Mouse (Mus musculus) stomach, postnatal 0 days (tissue): ENCODE results near the gene Sprr2j-ps. TPM values are rescaled to one million over a fixed set of nuclear protein-coding genes. Genes with fewer than 3 reads are reported as not detected.

Experiments
- ATAC-seq: fragments of 200-750 bp; cut with Nextera tagmentation; 2 replicates; pipeline ENCODE4 v1.8.0; 2017; ENCODE audit not compliant: low FRiP score, low TSS enrichment
- DNase-seq: peaks from one replicate; pipeline ENCODE4 v3.0.0-alpha.2; 2016; ENCODE audit warnings: low spot score
- H3K27ac ChIP-seq: fragments of 300-500 bp; sonication (generic); replicated peaks from 2 replicates; pipeline ENCODE4 v1.5.1; 2014; ENCODE audit warnings: mild to moderate bottlenecking, control low read depth
- H3K27me3 ChIP-seq: fragments of 300-500 bp; sonication (generic); 2 replicates; pipeline ENCODE4 v1.6.1; 2014; ENCODE audit warnings: low read length; ENCODE audit not compliant: control insufficient read depth, insufficient read depth
- H3K36me3 ChIP-seq: fragments of 300-500 bp; sonication (generic); 2 replicates; pipeline ENCODE4 v1.6.1; 2014; ENCODE audit warnings: low read length, mixed read lengths; ENCODE audit not compliant: control insufficient read depth, insufficient read depth
- H3K4me1 ChIP-seq: fragments of 300-500 bp; sonication (generic); replicated peaks from 2 replicates; pipeline ENCODE4 v1.6.1; 2014; ENCODE audit warnings: antibody characterized with exemption; ENCODE audit not compliant: control insufficient read depth, insufficient read depth
- H3K4me2 ChIP-seq: fragments of 300-500 bp; sonication (generic); replicated peaks from 2 replicates; pipeline ENCODE4 v1.6.1; 2014; ENCODE audit warnings: low read depth, mild to moderate bottlenecking, control low read depth, moderate library complexity
- H3K4me3 ChIP-seq: fragments of 300-500 bp; sonication (generic); 2 replicates; pipeline ENCODE4 v1.5.1; 2014; ENCODE audit warnings: low read depth, low read length, control low read depth
- H3K9ac ChIP-seq: fragments of 300-500 bp; sonication (generic); 2 replicates; pipeline ENCODE4 v1.6.1; 2014; ENCODE audit warnings: mild to moderate bottlenecking, low read length, control low read depth, mixed read lengths
- H3K9me3 ChIP-seq: fragments of 300-500 bp; sonication (generic); 2 replicates; pipeline ENCODE4 v1.6.1; 2016; ENCODE audit warnings: low read length; ENCODE audit not compliant: control insufficient read depth
- CTCF ChIP-seq: IDR thresholded peaks from 2 replicates; pipeline ENCODE4 v1.5.1; 2016; ENCODE audit warnings: antibody characterized with exemption, low read depth, mild to moderate bottlenecking, moderate library complexity
- EP300 ChIP-seq: optimal IDR thresholded peaks from 2 replicates; pipeline ENCODE3; 2016; ENCODE audit warnings: antibody characterized with exemption
- WGBS: fragments of 180-500 bp; shearing (Covaris S2); extraction: QIAGEN DNeasy Blood & Tissue Kit; methylation state at CpG from one replicate; pipeline ENCODE4 v1.1.7; 2014; 5-methylcytosine and 5-hydroxymethylcytosine counted together
- polyA plus RNA-seq: library from polyadenylated mRNA; unstranded; fragments of >200 nt; fragmentation: Nextera tagmentation; extraction: Ambion mirVana; gene quantifications from 2 replicates; pipeline ENCODE4 v1.2.1, GENCODE M21; 2015

The Sprr2j-ps gene
- polyA plus RNA-seq, 1 experiment from 2014 or later = 52.2 TPM

DNA sequence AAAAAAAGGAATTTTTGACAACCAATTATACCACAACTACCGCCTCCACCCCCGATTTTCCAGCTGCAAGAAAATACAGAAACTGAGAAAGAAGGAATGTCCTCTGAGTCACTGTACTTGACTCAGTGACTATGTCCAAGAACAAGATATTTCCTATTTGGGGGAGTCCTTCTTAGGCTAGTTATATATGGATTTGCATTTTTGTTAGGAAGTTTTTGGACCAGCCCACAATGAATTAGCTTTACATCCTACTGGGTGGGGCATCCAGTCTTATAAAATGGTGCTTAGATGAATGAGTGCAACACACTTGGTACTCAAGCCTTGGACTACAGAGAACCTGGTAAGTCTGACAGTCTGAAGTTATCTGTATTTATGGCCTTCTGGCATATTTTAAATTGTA is 14.4 kb downstream of the Sprr2j-ps start, which contains the start of gene Sprr2k:
Sprr2k (plus strand) TSS at position 301 of the 400 bp plus-strand sequence.
- H3K27me3 ChIP-seq = no peaks in the 10 kb centered on the region

DNA sequence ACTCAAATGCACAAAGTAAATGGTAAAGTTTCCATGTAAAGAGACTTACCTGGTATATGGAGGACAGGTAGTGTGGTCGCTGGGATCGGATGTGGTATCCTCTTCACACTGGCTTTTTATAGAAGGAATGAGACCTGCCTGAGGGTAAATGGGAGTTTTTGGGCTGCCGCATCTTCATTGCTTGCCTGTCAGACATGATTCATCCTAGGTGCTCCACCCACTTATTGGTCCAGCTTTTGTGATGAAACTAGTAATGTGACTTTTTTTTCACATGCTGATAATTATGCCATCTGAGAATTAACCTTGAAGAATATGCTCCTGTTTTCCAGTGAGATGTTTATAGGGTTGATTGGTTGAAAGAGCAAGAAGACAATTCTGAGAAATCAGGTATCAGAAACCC is 20.8 kb downstream of the Sprr2j-ps start, which contains the start of gene Sprr1b:
Sprr1b (minus strand) TSS at position 101 of the 400 bp plus-strand sequence.
- ATAC-seq (no peak), DNase-seq (no peak)
- no peak within 1 kb of the TSS for H3K4me2 ChIP-seq
- no peaks in the 10 kb centered on the region for H3K9me3 ChIP-seq
- H3K36me3 ChIP-seq = no peaks in the 10 kb centered on the region
- TF ChIP-seq CTCF (no peak), EP300 (no peak)
- H3K9ac ChIP-seq = no peak within 1 kb of the TSS
- no peak within 1 kb of the TSS for H3K27ac ChIP-seq
- H3K4me3 ChIP-seq = no peak within 1 kb of the TSS
- 83% methylated on average over 3 of the region's 3 CpGs for WGBS
- H3K27me3 ChIP-seq = no peaks in the 10 kb centered on the region
- no peaks in the 10 kb centered on the region for H3K4me1 ChIP-seq

More for the DNA sequence above, 14.4 kb downstream of the Sprr2j-ps start, which contains the start of gene Sprr2k:
- Histone ChIP-seq H3K4me2 (no peak within 1 kb of the TSS), H3K4me1 (no peaks in the 10 kb centered on the region), H3K9ac (no peak within 1 kb of the TSS), H3K27ac (no peak within 1 kb of the TSS), H3K4me3 (no peak within 1 kb of the TSS), H3K36me3 (no peaks in the 10 kb centered on the region), H3K9me3 (no peaks in the 10 kb centered on the region)
- no peak for DNase-seq
- no peak for TF ChIP-seq EP300
- no peak for TF ChIP-seq CTCF
- ATAC-seq = no peak
- 83% methylated on average over 2 of the region's 2 CpGs for WGBS

DNA sequence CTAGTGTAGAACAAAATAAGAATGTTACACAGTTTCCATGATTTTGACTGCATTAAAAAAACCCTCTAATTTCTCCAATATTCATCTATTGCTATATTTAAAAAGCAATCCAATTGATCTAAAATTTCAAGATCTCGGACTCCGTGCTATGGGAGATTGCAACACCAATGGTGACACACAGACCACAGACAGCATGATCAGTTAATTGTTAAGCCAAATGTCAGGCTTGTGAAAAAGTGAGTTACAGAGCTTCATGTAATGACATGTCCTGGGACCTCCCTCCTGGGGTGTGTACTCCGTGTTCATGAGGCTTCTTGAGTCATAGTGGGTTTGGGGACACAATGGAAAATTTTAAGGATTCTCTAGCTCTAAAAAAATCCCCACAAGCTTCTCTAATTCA is 22.3 kb downstream of the Sprr2j-ps start:
- 75% methylated on average over 3 of the region's 3 CpGs for WGBS
- no peak for DNase-seq
- no peak overlapping the region for H3K4me2 ChIP-seq
- H3K27me3 ChIP-seq = no peaks in the 10 kb centered on the region
- TF ChIP-seq CTCF (no peak), EP300 (no peak)
- no peaks in the 10 kb centered on the region for H3K4me1 ChIP-seq
- ATAC-seq = no peak
- no peak overlapping the region for H3K27ac ChIP-seq
- no peaks in the 10 kb centered on the region for H3K9me3 ChIP-seq
- no peaks in the 10 kb centered on the region for H3K36me3 ChIP-seq
- no peak overlapping the region for H3K4me3 ChIP-seq
- H3K9ac ChIP-seq = no peak overlapping the region

DNA sequence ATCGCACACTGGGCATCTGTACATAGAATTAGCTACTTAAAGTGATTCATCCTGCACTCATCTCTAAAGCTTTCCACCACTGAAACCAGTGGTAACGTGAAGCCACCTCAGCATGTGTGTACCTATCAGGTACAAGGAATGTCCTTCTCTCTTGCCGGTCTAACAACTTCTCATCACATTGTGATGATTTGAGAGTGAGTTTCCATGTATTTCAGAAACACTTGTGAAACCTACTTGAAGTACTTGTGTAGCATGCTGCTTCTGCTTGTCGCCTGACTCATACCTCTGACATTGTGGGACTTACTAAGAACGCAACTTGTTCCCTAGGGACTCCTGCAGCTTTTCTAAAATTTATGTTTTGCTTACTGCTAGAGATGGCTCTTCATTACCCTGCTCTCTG is 37.3 kb downstream of the Sprr2j-ps start:
- H3K36me3 ChIP-seq = no peaks in the 10 kb centered on the region
- H3K27me3 ChIP-seq = no peaks in the 10 kb centered on the region
- no peak overlapping the region for H3K4me3 ChIP-seq
- no peaks in the 10 kb centered on the region for H3K9me3 ChIP-seq
- no peak for ATAC-seq
- no peak overlapping the region for H3K27ac ChIP-seq
- H3K4me2 ChIP-seq = no peak overlapping the region
- H3K4me1 ChIP-seq = no peaks in the 10 kb centered on the region
- DNase-seq = no peak
- H3K9ac ChIP-seq = no peak overlapping the region
- no peak for TF ChIP-seq EP300
- no peak for TF ChIP-seq CTCF
- 78% methylated on average over 5 of the region's 5 CpGs for WGBS

DNA sequence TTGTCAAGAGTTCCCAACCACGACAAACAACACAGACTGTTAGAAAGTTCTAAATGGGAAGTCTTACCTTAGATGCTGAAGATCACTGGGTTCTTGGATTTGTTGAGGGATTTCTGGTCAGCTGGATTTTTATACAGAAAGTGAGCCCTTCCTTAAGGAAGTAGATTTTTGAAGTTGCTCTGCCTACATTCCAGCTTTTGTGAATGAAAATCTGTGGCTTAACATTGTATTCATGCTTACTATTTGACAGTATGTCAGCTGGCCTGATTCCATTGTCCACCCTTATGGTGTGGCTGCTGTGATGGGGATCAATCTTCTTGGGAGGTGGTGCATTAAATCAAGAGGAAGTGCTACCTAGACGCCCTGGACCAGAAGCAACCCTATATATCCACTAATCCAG is 40.7 kb downstream of the Sprr2j-ps start, which contains the start of gene Sprr3:
Sprr3 (minus strand) TSS at position 101 of the 400 bp plus-strand sequence.
- 51% methylated on average over 2 of the region's 2 CpGs for WGBS
- no peak within 1 kb of the TSS for H3K9ac ChIP-seq
- no peak within 1 kb of the TSS for H3K4me3 ChIP-seq
- no peaks in the 10 kb centered on the region for H3K36me3 ChIP-seq
- H3K27ac ChIP-seq = no peak within 1 kb of the TSS
- H3K4me2 ChIP-seq = no peak within 1 kb of the TSS
- no peaks in the 10 kb centered on the region for H3K4me1 ChIP-seq
- no peaks in the 10 kb centered on the region for H3K9me3 ChIP-seq
- no peak for TF ChIP-seq CTCF
- no peak for TF ChIP-seq EP300
- DNase-seq (no peak), ATAC-seq (no peak)
- H3K27me3 ChIP-seq = no peaks in the 10 kb centered on the region

DNA sequence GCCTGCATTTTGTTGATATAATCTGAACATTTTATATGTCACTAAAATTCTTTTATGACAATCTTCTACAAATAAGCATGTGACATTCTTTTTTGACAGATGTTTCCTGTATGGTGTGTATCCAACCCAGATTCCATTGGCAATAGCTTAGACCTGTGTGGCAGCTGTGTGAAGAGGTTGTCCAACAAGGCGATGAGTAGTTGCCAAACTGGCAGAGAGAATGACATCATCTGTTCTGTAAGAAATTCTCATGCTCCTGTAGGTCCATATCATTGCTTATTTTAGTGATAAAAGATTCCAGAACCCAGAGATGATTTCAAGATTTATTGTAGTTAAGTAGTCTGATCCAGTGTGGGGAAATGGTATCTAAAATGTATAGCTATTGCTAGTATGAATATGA is 48.7 kb downstream of the Sprr2j-ps start:
- Histone ChIP-seq H3K4me3 (no peak overlapping the region), H3K9ac (no peak overlapping the region), H3K4me2 (no peak overlapping the region), H3K9me3 (no peaks in the 10 kb centered on the region), H3K4me1 (no peaks in the 10 kb centered on the region), H3K27ac (no peak overlapping the region), H3K36me3 (no peaks in the 10 kb centered on the region), H3K27me3 (no peaks in the 10 kb centered on the region)
- DNase-seq = no peak
- no peak for ATAC-seq
- WGBS = 49% methylated on average over 1 of the region's 1 CpGs
- TF ChIP-seq CTCF = no peak
- TF ChIP-seq EP300 = no peak
